Mouse (Mus musculus) neural tube, embryonic 13.5 days (tissue): ENCODE measurements around the gene Fam163a. TPM values are rescaled to one million over a fixed set of nuclear protein-coding genes. Genes with fewer than 3 reads are reported as not detected.

Source experiments
- ATAC-seq: fragments of 200-750 bp; cut with Nextera tagmentation; 2 replicates; pipeline ENCODE4 v1.8.0; 2017; ENCODE audit warnings: low read depth, mild to moderate bottlenecking, moderate TSS enrichment, moderate library complexity
- H3K27ac ChIP-seq: fragments of 300-500 bp; sonication (generic); replicated peaks from 2 replicates; pipeline ENCODE4 v1.5.1; 2015; ENCODE audit warnings: moderate library complexity, mild to moderate bottlenecking, inconsistent platforms
- H3K27me3 ChIP-seq: fragments of 300-500 bp; sonication (generic); 2 replicates; pipeline ENCODE4 v1.6.1; 2015; ENCODE audit warnings: mild to moderate bottlenecking, inconsistent platforms
- H3K36me3 ChIP-seq: fragments of 300-500 bp; sonication (generic); 2 replicates; pipeline ENCODE4 v1.6.1; 2015; ENCODE audit warnings: mild to moderate bottlenecking, inconsistent platforms
- H3K4me1 ChIP-seq: fragments of 300-500 bp; sonication (generic); replicated peaks from 2 replicates; pipeline ENCODE4 v1.6.1; 2015; ENCODE audit warnings: inconsistent platforms
- H3K4me2 ChIP-seq: fragments of 300-500 bp; sonication (generic); 2 replicates; pipeline ENCODE4 v1.6.1; 2015; ENCODE audit warnings: inconsistent platforms, mild to moderate bottlenecking, moderate library complexity
- H3K4me3 ChIP-seq: fragments of 300-500 bp; sonication (generic); 2 replicates; pipeline ENCODE4 v1.5.1; 2015; ENCODE audit warnings: mild to moderate bottlenecking, inconsistent platforms
- H3K9ac ChIP-seq: fragments of 300-500 bp; sonication (generic); 2 replicates; pipeline ENCODE4 v1.6.1; 2015; ENCODE audit warnings: moderate library complexity, mild to moderate bottlenecking, inconsistent platforms
- H3K9me3 ChIP-seq: fragments of 300-500 bp; sonication (generic); 2 replicates; pipeline ENCODE4 v1.6.1; 2016; ENCODE audit warnings: inconsistent platforms
- WGBS: fragments of 180-500 bp; shearing (Covaris S2); methylation state at CpG from one replicate; pipeline ENCODE4 v1.1.7; 2015; 5-methylcytosine and 5-hydroxymethylcytosine counted together
- polyA plus RNA-seq: library from polyadenylated mRNA; unstranded; fragments of >200 nt; fragmentation: Nextera tagmentation; extraction: Ambion mirVana; gene quantifications from 2 replicates; pipeline ENCODE4 v1.2.1, GENCODE M21; 2015

Gene Fam163a
- polyA plus RNA-seq, 1 experiment from 2014 or later, result 7.2 TPM

GRCm38 (mm10) chr1:156035930-156036737 lies 168.7 kb downstream of the Fam163a start, which contains the start of gene Tor1aip1:
Tor1aip1 (minus strand) TSS chr1:156036480.
- peak; percentile 96 for ATAC-seq
- Histone ChIP-seq H3K9me3 (no peaks in the 10 kb centered on the region), H3K27me3 (no peaks in the 10 kb centered on the region), H3K27ac (peak within 1 kb of the TSS; percentile 99), H3K9ac (peak within 1 kb of the TSS; percentile 92), H3K4me1 (peaks cover 16% of the 10 kb centered on the region), H3K4me3 (peak within 1 kb of the TSS; percentile 86), H3K4me2 (peak within 1 kb of the TSS; percentile 68), H3K36me3 (peaks cover 24% of the 10 kb centered on the region)
- WGBS, result under 1% methylated on average over 59 of the region's 59 CpGs

GRCm38 (mm10) chr1:156035269-156035929 lies 169.4 kb downstream of the Fam163a start, which contains the start of gene Tor1aip2:
Tor1aip2 (plus strand) TSS chr1:156035403.
- Histone ChIP-seq H3K4me1 (peaks cover 14% of the 10 kb centered on the region), H3K9ac (peak within 1 kb of the TSS; percentile 92), H3K4me3 (peak within 1 kb of the TSS; percentile 86), H3K36me3 (peaks cover 31% of the 10 kb centered on the region), H3K27ac (peak within 1 kb of the TSS; percentile 99), H3K4me2 (peak within 1 kb of the TSS; percentile 68), H3K27me3 (no peaks in the 10 kb centered on the region), H3K9me3 (no peaks in the 10 kb centered on the region)
- WGBS, result under 1% methylated on average over 48 of the region's 59 CpGs
- ATAC-seq, result peak; percentile 78

GRCm38 (mm10) chr1:156034661-156035060 lies 170.2 kb downstream of the Fam163a start:
- no peak for ATAC-seq
- Histone ChIP-seq H3K27ac (0 out of 2 replicates have a peak overlapping the region, but pooled peaks have one; percentile 99), H3K36me3 (peaks cover 37% of the 10 kb centered on the region), H3K9me3 (no peaks in the 10 kb centered on the region), H3K4me1 (peaks cover 12% of the 10 kb centered on the region), H3K4me2 (peak overlapping the region; percentile 68), H3K27me3 (no peaks in the 10 kb centered on the region), H3K9ac (peak overlapping the region; percentile 92), H3K4me3 (peak overlapping the region; percentile 86)
- WGBS, result 51% methylated on average over 1 of the region's 1 CpGs

- Histone ChIP-seq H3K27ac (no peak overlapping the region), H3K4me1 (peaks cover 12% of the 10 kb centered on the region), H3K27me3 (no peaks in the 10 kb centered on the region), H3K36me3 (peaks cover 44% of the 10 kb centered on the region), H3K4me3 (no peak overlapping the region), H3K4me2 (no peak overlapping the region), H3K9me3 (no peaks in the 10 kb centered on the region), H3K9ac (no peak overlapping the region)
- no peak for ATAC-seq
- WGBS, result 94% methylated on average over 7 of the region's 7 CpGs
These were observed 170.9 kb downstream of the Fam163a start for GRCm38 (mm10) chr1:156033921-156034320.

GRCm38 (mm10) chr1:156028340-156028975 lies 176.4 kb downstream of the Fam163a start:
- Histone ChIP-seq H3K27me3 (no peaks in the 10 kb centered on the region), H3K4me2 (no peak overlapping the region), H3K9ac (no peak overlapping the region), H3K4me1 (no peaks in the 10 kb centered on the region), H3K27ac (no peak overlapping the region), H3K4me3 (no peak overlapping the region), H3K9me3 (no peaks in the 10 kb centered on the region), H3K36me3 (peaks cover 66% of the 10 kb centered on the region)
- no peak for ATAC-seq
- 92% methylated on average over 4 of the region's 4 CpGs for WGBS

- Histone ChIP-seq H3K4me3 (no peak overlapping the region), H3K4me2 (no peak overlapping the region), H3K27me3 (no peaks in the 10 kb centered on the region), H3K27ac (no peak overlapping the region), H3K36me3 (peaks cover 60% of the 10 kb centered on the region), H3K9ac (no peak overlapping the region), H3K4me1 (no peaks in the 10 kb centered on the region), H3K9me3 (no peaks in the 10 kb centered on the region)
- ATAC-seq, result no peak
- 90% methylated on average over 3 of the region's 3 CpGs for WGBS
These were observed 177.0 kb downstream of the Fam163a start for GRCm38 (mm10) chr1:156027849-156028248.

Other genes with a start within 250 kb of the Fam163a start
- gene Cep350, start 231.8 kb downstream of the Fam163a start, polyA plus RNA-seq, result 10.9 and 11.1 TPM in 2 replicates
- 77.3 and 78.9 TPM in 2 replicates for gene Tor1aip2, start 169.6 kb downstream of the Fam163a start, polyA plus RNA-seq
- 24.2 and 26.5 TPM in 2 replicates for gene Tor1aip1, start 168.5 kb downstream of the Fam163a start, polyA plus RNA-seq
- 0.40 and 0.65 TPM in 2 replicates for gene Tdrd5, start 98.6 kb upstream of the Fam163a start, polyA plus RNA-seq
- 0.06 TPM in 1 of 2 replicates, not detected in the other for gene Nphs2, start 105.7 kb upstream of the Fam163a start, polyA plus RNA-seq
- gene Gm2000, start 161.0 kb upstream of the Fam163a start, polyA plus RNA-seq, result 638 and 804 TPM in 2 replicates
- gene Axdnd1, start 216.1 kb upstream of the Fam163a start, polyA plus RNA-seq, result 0.27 TPM in 1 of 2 replicates, not detected in the other